Mouse (Mus musculus) lung, adult 2 months (tissue): ENCODE measurements at regions not wholly inside any gene's neighbourhood (a gene's known extent, or its start where the extent isn't known, plus 50 kb on each side); places are given as distances from the start of the nearest gene placed in this dataset.

Experiments
- DNase-seq: peaks from one replicate; pipeline ENCODE4 v3.0.0; 2022
- H3K4me1 ChIP-seq: fragments of 200-500 bp; 2 replicates; pipeline ENCODE4 v1.6.1; 2011; ENCODE audit warnings: low read length; ENCODE audit not compliant: control insufficient read depth, insufficient read depth
- H3K4me3 ChIP-seq: fragments of 200-500 bp; replicated peaks from 2 replicates; pipeline ENCODE3; 2011; ENCODE audit warnings: low read depth, mild to moderate bottlenecking, control low read depth, low read length; ENCODE audit errors: extremely low read depth
- CTCF ChIP-seq: fragments of 200-500 bp; IDR thresholded peaks from 2 replicates; pipeline ENCODE4 v1.5.1; 2011; ENCODE audit warnings: mild to moderate bottlenecking, low read length, control low read depth; ENCODE audit not compliant: insufficient read depth
- POLR2A ChIP-seq: fragments of 200-500 bp; IDR thresholded peaks from 2 replicates; pipeline ENCODE4 v1.6.1; 2011; ENCODE audit warnings: low read depth, mild to moderate bottlenecking, control low read depth, low read length, borderline replicate concordance; ENCODE audit errors: extremely low read depth
- WGBS: fragments of 180-500 bp; shearing (Covaris S2); methylation state at CpG from one replicate; pipeline ENCODE4 v1.1.7; 2018; 5-methylcytosine and 5-hydroxymethylcytosine counted together

DNA sequence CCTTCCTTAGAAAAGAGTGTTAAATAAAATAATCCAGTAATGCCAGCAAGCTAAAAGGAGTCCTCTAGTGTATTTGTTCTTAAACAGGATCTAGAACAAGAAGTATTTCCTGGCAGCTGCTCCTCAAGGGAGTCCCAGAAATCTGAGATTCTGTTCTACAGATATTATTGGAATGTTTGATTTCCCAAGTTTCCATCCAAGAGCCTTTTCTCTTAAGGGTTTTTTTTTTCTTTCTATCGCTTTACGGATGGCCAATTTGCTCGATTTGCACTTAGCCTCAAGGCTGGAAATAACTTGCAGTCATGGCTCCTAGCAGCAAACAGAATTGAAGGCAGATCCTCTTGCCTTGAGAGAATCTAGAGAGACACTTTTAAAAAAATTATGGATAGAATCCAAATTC lies 144.3 kb downstream of the Fam124b start:
- 45% methylated on average over 3 of the region's 3 CpGs for WGBS
- Histone ChIP-seq H3K4me1 (no peaks in the 10 kb centered on the region; the same call in 1 of the 2 replicates), H3K4me3 (no peak overlapping the region)
- no peak for TF ChIP-seq POLR2A
- TF ChIP-seq CTCF = no peak
- DNase-seq = no peak

DNA sequence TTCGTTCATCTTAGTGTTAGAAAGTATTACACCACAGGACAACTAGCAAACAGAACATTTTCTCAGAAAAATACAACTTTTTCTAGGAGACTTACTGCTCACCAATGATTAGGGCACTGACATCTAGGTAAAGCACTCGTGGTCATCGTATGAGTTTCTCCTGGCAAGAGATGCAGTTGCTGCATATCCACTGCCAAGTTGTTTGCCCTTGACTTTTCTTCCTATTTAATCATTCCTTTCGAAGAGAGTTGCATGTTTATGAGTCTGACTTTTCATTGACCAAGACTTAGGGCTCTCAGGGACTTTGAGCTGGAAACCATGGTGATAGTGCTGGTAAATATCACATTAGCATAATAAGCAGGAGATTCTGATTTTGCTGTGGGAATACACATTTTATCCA lies 149.1 kb downstream of the Fam124b start:
- Histone ChIP-seq H3K4me1 (no peaks in the 10 kb centered on the region), H3K4me3 (no peak overlapping the region)
- no peak for TF ChIP-seq CTCF
- TF ChIP-seq POLR2A = no peak
- WGBS = 65% methylated on average over 4 of the region's 4 CpGs
- DNase-seq = no peak

DNA sequence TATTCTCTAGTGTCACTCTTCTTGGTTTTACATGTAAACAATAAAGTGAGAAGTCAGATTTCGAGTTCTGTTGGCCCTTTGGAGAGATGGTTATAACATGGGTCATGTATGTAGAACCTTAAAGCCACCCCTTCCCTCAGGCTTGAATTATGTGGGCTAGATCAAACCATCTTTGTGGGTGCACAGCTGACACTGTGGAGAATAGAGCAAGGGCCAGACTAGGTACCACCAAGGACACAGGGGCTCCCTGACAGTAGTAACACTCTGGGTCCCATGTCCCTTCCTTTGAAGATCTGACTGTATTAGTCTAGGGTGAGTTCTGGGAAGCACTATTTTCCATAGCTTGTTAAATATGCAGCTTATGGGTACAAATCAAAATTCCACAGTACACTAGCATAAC lies 156.2 kb downstream of the Fam124b start:
- 54% methylated on average over 1 of the region's 1 CpGs for WGBS
- Histone ChIP-seq H3K4me1 (no peaks in the 10 kb centered on the region), H3K4me3 (no peak overlapping the region)
- no peak for TF ChIP-seq POLR2A
- TF ChIP-seq CTCF = no peak
- DNase-seq = no peak

DNA sequence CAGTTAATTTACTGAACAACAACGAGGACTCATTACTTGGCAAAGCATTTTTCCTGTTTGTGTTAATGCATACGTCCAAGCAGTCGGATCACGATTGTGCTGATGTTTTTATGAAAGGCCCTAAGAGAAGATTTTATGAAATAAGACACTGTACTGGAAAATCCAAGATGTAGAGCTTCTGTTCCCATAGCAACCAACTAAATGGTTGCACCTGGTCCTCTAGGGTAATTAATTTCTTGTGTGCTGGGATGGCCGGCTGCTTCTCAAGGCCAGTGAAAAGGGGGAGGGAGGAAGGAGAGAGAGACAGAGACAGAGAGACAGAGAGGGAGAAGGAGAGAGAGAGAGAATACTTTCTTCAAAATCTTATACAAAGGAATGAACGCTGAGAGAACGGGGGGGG lies 156.6 kb downstream of the Fam124b start:
- DNase-seq = no peak
- Histone ChIP-seq H3K4me1 (no peaks in the 10 kb centered on the region), H3K4me3 (no peak overlapping the region)
- no peak for TF ChIP-seq POLR2A
- no peak for TF ChIP-seq CTCF
- WGBS = 63% methylated on average over 7 of the region's 7 CpGs

DNA sequence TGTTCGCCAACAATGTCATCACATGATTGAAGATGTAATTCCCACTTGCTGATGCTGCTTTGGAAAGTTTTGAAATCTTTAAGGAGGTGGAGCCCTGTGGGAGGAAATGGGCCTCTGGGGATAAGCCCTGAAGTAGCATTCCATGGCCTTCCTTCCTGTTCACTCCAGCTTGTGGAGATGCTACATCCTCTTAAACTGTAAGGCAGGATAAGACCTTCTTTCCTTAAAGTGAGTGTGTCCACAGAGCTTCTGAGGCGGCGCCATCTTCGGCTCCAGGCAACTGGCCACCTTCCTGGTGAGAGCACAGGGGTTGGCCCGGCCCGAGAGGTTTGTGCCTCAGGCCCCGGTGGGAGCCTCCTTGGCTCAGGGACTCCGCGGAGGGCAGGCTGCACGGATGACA lies 173.1 kb downstream of the Fam124b start:
- H3K4me1 ChIP-seq = no peaks in the 10 kb centered on the region
- 75% methylated on average over 10 of the region's 10 CpGs for WGBS

DNA sequence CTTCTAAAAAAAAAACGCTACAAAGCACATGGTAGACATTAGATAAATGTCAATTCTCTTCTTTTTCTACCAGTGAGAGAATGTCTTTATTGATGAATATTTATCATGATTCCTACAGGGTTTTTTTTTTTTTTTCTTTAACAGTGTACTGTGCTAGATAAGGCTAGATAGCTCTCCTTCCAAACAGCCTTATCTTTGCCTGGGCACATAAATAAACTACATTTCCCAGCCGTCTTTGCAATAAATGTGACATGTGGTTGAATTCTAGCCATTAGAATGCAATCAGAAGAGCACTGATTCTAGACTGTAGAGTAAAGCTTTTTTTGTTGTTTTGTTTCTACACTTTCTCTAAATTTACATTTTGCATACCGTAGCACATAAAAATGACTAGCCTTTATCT lies 177.9 kb downstream of the Fam124b start:
- no peak overlapping the region for H3K4me3 ChIP-seq
- WGBS = 77% methylated on average over 3 of the region's 3 CpGs
- DNase-seq = no peak
- H3K4me1 ChIP-seq = no peaks in the 10 kb centered on the region
- no peak for TF ChIP-seq POLR2A
- TF ChIP-seq CTCF = no peak

More for the DNA sequence above, 173.1 kb downstream of the Fam124b start:
- no peak for DNase-seq
- no peak overlapping the region for H3K4me3 ChIP-seq
- TF ChIP-seq CTCF (no peak), POLR2A (no peak)

DNA sequence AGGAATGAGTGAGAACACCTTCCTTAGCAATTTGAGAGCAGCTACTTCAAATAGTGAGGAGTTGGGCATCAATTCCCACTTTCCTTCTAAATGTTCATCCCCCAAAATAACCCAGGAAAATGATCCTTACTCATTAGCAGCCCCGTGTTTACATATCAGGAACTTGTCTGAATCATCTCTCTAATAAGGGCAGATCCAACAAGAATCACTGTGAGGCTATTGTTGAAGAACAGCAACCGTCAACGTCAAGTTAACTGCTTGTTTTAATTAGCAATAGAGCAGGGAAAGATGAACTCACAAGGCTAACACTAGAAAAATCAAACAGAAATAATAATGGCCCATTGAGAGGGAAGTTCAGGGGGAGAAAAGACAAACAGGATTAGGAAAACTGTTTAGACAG lies 178.4 kb downstream of the Fam124b start:
- Histone ChIP-seq H3K4me1 (no peaks in the 10 kb centered on the region), H3K4me3 (no peak overlapping the region)
- 35% methylated on average over 3 of the region's 3 CpGs for WGBS
- TF ChIP-seq POLR2A = no peak
- no peak for TF ChIP-seq CTCF
- DNase-seq = no peak

DNA sequence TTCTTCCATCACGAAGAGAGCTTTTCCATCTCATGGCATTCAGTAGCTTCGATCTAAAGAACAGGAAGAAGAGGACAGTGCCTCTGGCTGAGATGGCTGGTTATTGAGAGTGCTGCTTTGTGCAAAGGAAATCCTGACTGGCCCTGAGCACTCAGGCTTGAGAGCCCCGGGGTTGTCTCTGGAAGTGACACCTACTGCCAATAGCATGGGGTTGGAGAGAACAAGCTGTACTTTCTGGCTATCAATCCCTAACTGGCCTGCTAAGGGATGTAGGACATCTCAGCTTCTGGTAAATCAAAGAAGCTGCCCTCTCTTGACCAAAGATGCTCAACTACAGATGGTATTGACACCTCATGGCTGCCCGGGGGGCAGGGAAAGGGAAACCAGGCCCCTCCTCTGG lies 178.2 kb upstream of the Serpine2 start:
- DNase-seq = no peak
- WGBS = 41% methylated on average over 4 of the region's 4 CpGs
- no peaks in the 10 kb centered on the region for H3K4me1 ChIP-seq
- no peak overlapping the region for H3K4me3 ChIP-seq
- TF ChIP-seq CTCF = no peak
- TF ChIP-seq POLR2A = no peak

DNA sequence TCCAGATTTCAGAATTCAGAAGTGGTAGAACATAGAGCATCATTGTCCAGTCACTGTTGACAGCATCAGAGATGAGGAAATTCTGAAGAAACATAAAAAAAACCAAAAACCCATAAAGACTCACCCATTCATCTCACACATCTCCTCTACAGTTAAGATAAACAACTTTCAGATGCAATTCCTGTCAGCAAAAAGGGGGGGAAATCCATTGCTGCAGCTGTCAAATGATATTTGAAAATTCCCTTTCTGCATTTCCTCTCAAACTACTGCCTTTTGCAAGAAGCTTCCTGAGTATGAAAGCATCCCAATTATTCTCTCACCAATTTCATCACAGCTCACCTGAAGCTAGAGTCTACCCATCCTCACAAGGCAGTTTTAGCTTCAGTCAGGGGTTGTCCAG lies 177.1 kb upstream of the Serpine2 start:
- Histone ChIP-seq H3K4me3 (no peak overlapping the region), H3K4me1 (no peaks in the 10 kb centered on the region)
- no peak for DNase-seq
- TF ChIP-seq CTCF = no peak
- TF ChIP-seq POLR2A = no peak

DNA sequence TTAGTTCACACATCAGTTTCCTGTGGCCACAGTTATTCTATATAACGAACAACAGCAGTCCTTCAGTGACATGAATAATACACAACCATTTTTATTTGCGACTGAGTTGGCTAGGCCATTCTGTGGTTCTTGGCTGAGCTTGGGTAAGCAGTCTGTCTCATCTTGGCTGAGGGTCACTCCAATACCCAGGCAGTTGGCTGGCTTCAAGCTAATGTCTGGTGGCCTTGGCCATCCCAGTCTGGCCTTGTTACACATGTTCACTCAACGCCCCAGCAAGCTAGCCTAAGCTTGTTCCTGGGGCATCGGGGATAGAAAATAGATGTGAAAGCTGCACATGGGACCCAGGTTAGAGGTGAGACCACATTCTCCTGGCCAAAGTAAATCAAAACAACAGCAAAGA lies 175.5 kb upstream of the Serpine2 start:
- Histone ChIP-seq H3K4me1 (peaks cover 2% of the 10 kb centered on the region; the same call in 1 of the 2 replicates), H3K4me3 (no peak overlapping the region)
- whole genome bisulfite sequencing = 90% methylated on average over 4 of the region's 4 CpGs
- DNase-seq = no peak
- TF ChIP-seq POLR2A (no peak), CTCF (no peak)
